Mouse (Mus musculus) heart, adult 11 months (tissue): ENCODE data around the gene Tnfsfm13.
"Not testable (repeated sequence)": the region's sequence is repeated elsewhere in the genome, so short reads cannot be mapped to it uniquely, and the experiment has no call there.

Experiments
- DNase-seq: peaks from one replicate; pipeline ENCODE4 v3.0.0; 2022

Gene Tnfsfm13

DNA sequence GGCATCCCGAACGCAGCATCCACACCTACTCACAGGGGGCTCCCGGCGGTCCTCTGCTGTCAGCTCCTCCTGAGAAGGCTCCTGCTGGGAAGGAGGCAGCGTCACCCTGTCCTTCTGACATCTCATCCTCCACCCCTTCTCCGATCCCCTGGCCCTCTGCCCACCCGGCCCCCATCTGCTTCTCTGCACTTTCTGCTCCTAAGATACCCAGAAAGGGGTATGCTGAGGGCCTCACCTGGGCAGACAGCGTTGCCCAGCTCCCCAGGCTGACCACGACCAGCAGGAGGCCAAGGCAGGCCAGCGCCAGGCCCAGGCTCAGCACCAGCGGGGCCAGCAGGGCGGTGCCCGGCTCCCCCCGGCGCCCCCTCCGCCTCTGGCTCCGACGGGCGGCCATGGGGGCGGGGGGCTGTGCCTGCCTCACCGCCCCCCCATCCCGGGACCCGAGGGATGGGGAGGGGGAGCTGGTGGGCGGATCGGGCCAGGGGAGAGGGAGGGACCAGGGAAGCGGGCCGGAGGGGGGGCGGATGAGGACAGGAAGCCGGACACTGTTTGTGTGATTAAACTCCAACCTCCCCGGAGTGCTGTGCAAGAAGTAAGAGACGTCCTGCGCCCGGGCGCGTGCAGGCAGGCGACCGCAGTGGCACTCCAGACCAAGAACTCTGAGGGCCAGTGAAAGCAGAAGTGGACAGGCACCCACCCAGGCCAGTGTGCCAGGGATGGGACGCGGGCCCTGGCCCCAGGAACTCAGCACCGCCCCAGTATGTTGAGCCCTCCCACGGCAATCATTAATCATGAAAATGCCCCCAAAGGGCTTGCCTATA, at the start of gene Tnfsfm13, which contains the start of gene Tnfsf12:
TSS of gene Tnfsfm13 (minus strand) at position 738 of the 821 bp plus-strand sequence.
TSS of gene Tnfsf12 (minus strand) at position 489 of the 821 bp plus-strand sequence.
- peak; percentile 99 for DNase-seq

DNA sequence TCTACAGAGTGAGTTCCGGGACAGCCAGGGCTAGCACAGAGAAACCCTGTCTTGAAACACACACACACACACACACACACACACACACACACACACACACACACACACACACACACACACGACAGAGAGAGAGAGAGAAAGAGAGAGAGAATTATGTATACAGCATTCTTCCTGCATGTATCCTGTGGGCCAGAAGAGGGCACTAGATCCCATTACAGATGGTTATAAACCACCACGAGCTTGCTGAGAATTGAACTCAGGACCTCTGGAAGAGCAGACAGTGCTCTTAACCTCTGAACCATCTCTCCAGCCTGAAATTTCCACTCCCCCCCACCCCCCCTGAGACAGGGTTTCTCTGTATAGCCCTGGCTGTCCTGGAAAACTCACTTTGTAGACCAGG, 35.5 kb upstream of the Tnfsfm13 start:
- not testable (repeated sequence) for DNase-seq

DNA sequence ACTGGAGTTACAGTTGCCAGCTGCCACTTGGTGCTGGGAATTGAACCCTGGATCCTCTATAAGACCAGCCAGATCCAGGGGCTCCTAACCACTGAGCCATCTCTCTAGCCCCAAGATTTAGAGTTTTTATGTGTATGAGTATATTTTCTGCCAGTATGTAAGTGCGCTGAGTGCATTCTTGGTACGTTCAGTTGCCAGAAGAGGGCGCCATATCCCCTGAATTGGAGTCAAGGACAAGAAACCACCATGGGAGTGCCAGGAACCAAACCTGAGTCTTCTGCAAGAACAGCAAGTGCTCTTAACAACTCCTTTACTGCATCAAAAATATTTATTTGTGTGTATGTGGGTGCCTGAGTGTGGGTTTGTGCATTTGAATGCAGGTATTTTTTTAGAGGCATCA, 33.2 kb upstream of the Tnfsfm13 start:
- DNase-seq = peak; percentile 93

DNA sequence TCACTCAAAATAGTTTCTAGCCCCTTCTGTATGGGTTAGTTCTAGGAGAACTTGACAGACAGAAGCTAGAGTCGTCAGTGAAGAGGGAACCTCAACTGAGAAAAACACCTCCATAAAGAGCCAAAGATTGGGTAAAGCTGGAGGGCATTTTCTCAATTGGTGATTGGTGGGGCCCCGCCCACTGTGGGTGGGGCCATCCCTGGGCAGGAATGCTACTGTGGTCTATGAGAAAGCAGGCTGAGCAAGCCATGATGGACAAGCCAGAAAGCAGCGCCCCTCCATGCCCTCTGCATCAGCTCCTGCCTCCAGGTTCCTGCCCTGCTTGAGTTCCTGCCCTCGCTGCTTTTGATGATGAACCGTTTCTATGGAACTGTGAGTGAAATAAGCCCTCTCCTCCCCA, 30.1 kb upstream of the Tnfsfm13 start:
- DNase-seq = no peak

DNA sequence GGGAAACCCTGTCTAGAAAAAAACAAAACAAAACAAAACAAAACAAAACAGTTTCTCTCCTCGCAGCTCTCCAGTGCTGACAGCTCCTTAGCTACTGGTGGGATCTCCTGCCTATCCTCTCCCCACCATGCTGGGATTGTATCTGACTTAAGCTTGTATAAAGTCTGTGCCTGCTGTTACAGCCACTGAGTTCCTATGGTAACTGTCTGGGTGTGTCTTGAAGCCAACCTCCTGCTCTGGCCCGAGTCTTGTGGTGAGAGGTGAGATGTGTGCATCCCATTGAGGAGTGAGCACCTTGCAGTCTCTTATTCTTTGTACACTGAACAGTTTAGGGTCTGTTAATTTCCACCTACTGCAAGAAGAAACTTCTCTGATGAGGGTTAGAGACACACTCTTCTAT, 27.2 kb upstream of the Tnfsfm13 start:
- DNase-seq = no peak

DNA sequence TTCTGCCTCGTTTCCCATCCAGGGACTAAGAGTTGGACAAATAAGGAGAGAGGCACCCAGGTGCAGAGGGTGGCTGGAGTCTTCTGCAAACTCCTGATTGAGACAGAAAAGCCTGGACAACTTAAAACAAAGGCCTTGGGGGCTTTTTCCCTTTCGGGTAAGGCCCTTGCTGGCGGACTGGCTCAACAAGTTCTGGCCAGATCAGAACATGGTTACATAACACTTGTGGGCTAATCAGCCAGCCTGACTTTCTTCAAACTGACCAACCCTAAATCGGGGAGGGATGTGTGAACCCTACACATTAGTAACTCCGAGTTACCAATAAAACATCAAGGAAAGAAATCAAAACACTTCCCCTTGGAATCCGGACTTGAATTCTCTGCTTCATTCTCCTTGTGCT, 25.0 kb upstream of the Tnfsfm13 start:
- DNase-seq = no peak

DNA sequence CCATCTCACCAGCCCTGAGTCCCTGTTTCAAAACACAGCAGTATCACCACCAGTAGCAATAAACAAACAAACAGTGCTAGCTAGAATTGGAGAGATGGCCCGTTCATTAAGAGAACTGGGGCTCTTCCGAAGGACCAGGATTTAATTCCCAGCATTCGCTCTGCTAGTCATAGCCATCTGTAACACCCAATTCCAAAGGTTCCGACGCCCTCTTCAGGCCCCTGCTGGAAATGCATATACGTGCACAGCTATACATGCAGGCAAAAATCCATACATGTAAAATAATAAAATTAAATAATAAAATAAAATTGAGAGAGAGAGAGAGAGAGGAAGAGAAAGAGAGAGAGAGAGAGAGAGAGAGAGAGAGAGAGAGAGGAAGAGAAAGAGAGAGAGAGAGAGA, 23.5 kb upstream of the Tnfsfm13 start:
- DNase-seq = no peak

DNA sequence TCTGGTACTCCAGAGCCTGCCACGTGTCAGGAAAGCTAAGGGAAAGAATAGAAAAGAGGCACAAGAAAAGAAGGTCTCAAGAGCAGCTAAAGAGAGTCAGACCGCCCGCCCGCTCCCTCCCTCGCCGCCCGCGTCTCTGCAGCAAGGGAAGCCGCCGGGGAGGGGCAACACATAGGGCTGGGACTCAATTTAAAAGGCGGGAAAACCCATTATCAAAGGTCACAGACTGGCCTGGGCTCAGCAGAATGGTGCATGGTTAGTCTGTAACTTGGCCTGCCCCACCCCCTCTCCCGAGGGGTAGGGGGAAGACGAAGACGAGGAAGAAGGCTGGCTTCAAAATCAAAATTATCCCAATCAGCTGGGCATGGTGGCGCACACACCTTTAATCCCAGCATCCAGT, 22.8 kb upstream of the Tnfsfm13 start:
- no peak for DNase-seq

DNA sequence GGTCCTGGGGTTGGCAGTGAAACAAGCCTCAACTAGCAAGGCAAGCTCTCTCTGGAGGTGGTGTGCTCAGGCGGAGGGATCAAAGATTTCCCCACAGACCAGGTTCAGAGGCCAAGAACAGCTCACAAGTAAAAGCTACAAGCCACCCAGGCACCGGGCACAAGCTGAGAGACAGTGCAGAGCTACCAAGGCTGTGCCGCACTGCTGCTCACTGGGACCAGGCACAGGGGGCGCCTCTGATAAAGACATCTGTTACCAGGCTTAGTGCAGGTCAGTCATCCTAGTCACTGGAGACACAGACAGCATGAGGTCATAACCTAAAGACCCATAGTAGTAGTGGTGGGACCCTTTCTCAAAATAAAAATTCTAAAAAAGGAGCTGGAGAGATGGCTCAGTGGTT, 21.1 kb upstream of the Tnfsfm13 start:
- DNase-seq = no peak

DNA sequence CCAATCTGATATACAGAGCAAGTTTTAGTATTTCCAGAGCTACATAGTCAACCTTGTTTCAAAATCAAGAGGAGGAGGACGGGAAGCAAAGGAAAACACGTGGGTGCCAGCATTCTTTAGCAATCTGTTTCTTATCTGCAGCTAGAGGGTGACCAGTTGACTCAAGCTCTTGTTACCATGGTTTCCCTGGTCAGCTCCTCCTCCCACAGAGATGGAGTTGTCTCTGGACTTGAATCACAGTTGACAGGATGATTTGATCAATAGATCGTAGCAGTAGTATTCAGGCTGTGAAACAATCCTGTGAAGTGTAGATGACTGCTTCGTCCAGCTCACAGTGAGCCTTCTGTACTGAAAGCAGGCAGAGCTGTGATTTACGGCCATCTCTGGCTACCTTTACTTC, 20.0 kb upstream of the Tnfsfm13 start:
- peak; percentile 90 for DNase-seq

DNA sequence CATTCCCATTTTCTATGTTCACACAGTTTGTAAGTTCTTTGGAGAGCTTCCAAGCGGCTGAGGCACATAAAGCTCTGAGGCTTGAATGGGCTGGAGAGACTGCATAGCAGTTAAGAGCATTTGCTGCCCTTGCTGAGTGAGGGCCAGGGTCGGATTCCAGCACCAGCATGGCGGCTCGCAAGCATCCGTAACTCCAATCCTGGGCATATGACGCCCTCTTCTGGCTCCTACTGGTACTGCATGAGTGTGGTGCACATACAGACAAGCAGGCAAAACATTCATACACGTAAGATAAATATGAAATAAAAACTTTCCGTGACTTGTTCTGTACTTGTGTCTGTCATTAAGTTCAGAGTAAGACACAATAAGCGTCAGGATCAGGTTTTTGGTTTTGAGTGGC, 19.6 kb upstream of the Tnfsfm13 start:
- peak; percentile 89 for DNase-seq

DNA sequence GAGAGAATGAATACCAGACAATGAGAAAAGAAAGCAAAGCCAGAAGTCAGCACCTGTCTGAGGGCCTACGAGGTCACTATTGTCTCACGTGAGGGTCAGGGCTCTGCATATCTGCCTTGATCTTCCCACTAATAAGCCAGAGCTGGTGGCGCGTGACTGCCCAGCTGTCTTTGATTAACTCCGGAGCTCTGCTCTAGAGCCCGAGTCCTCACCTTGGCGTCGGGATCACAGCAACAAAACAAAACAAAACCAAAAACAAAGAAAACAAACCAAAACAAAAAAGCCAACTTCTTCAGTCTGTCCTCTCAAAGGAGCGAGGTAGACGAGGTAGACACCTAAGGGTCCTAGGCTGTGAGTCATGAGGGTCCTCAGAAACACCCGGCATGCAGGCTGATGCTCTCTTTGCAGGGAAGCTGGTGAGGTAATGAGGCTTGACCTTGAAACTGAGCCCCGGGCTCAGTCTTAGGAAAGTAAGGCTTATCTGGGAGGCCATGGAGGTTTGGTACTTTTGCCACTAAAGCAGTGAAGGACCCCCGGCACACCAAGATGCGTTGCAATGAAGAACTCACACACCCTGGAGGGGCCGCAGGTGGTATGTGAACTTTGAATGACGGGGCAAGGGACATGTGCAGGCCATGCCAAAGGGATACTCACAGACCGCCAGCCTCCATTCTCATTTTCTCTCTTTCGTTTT, 18.9 kb upstream of the Tnfsfm13 start:
- peak; percentile 87 for DNase-seq

DNA sequence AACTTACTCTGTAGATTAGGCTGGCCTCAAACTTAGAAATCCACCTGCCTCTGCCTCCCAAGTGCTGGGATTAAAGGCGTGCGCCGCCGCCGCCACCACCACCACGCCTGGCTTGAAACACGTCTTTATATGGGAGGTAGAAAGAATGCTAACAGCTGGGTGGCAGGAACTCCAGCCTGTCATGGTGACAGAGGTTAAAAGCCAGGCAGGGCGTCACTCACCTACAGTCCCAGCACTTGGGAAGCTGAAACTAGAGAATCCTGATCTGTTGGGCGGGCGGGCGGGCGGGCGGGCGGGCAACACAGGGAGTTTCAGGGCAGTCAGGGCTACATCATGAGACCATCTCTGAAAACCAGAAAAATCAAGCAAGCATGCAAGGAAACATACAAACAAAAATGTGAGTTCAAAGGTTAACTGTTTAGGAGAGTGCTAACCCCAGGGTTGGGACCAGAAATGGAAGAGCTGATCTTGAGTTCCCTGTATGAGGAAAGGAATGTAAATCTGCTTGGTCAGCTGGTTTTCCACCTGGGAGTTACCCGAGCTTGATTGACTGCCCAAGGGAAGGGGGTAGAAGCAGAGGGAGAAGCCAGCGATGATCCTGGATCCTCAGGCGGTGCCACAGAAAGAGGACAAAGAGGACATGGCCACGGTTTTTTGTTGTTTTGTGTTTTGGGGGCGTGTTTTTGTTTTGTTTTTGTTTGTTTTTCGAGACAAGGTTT, 17.2 kb upstream of the Tnfsfm13 start:
- DNase-seq = no peak

DNA sequence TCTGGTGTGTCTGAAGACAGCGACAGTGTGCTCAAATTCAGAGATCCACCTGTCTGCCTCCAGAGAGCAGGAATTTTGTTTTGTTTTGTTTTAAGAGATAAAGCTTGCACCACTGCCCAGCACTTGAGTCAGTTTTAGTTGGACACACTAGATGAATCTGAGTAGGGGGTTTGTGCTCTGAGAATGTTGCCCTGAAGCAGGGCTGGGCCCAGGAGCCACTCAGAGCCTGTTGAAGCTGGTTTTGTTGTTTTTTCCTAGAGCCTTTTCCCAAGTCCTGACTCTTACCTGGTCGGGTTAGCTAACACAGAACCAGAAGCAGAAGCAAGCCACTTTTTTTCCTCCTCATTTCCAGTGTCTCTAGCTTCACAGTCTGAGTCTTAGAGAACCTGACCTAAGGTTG, 15.2 kb upstream of the Tnfsfm13 start:
- no peak for DNase-seq

DNA sequence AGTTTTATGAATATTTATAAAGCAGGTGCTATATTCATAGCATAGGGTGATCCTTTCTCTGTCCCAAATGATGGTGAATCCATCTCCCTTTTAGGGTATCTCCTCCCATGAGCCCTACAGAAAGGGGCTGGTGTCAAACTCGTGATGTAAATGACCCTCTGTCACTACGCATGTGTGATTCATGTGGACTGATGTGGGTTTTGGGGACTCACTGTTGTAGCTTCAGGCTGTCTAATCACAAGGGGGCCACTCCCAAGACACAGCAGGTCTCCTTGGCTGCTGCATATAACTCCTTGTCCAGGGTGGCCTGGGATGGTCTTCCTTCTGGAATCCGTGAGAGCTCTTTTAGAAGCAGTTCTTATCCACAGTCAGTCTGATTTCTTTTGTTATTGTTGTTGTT, 14.6 kb upstream of the Tnfsfm13 start:
- DNase-seq = no peak

DNA sequence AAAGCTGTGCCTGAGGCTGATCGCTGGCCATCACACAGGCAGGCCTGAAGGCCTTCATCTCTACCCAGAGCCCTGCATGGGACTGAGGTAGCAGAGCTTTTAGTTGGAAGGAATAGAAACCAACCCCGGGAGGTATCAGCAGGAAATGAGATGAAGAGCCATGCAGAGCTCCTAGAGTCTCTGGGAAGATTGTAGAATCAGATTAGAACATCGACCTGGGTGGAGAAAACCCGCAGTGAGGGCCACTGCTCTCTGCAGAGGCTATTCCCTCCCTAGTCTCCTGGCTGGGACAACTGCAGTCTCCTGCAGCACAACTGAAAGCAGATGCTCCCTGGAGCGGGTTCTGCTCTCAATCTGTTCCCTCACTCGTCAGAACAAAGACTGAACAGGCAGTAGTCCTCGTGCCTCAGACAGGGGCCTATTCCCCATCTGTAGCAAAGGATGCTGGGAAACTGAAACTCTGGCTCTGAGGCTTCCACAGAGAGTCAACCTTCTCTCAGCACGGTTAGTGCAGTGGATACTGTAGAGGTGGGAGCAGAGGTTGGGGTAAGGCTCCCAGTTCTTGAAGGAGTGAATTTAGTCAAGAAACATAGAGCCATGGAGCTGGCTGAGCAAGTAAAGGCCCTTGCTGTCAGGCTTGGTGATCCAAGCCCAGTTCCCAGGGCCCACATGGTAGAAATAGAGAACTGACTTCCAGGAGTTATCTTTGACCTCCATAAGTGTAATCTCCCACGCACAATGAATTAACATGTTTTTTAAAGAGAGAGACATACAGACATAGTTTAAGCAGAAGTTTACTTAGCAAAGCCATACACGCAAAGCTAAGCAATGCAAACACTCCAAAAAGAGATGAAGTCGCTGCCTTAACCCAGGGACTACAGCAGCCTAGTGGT, 13.9 kb upstream of the Tnfsfm13 start:
- no peak for DNase-seq

DNA sequence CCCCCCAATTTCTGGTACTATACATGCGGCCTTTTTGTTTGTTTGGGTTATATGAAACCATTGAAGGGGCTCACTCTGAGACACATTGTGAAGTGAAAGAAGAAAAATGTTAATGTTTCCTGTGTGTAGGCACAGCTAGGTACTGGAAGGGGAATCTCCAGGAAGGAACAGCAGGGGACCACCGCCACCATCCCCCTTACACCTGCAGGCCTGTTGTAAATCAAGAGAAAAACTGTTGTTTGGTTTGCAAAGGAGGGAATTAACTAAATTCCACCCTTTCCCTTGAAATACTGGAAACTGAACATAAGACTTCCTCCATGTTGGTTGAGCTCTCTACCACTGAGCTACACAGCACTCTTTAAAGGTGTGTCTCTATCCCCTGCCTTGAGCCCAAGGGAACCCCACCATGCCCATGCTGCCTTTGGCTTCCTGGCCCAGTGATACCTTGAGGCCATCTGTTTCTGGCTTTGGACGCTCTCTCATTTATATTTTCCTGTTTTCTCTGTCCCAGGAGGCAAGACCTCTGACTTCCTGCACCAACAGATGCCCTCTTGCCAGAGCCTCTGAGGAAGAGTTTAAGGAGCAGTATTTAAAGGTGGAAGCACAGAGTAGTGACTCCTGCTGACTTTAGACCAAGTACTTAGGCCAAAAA, 12.8 kb upstream of the Tnfsfm13 start:
- DNase-seq = no peak

DNA sequence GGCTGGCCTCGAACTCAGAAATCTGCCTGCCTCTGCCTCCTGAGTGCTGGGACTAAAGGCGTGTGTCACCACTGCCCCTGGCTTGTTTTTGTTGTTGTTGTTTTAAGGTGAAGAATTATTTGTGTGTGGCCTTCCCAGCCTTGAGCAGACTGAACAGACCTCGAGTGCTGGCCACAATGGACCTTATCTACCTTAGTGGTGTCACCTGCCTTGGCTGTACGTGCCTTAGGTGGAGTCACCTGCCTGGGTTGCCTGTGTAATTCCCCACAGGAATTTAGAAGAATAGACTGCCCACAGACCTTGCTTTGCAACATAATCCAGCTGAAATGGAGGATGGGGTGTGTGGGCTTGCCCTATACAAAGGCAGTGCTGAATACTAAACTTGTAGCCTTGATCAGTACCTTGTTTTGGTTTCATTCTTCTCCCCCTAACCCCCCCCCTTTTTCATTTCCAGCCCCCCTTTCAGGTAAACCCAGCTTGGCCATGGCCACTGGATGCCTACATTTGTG, 12.0 kb upstream of the Tnfsfm13 start:
- DNase-seq = no peak

DNA sequence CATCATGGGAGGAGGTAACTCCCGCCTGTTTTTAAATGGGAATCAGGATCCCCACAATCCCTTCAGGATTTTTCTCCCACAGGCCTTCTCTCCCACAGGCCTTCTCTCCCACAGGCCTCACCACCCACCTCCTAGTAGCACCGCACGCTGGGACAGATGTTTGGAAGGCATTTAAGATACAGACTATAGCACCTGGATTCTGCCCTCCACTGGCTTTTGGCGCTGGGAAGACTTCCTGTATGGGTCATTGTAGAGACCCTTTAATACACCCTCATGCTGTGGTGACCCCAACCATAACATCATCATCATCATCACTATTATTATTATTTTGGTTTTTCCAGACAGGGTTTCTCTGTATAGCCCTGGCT, 11.6 kb upstream of the Tnfsfm13 start:
- no peak for DNase-seq

DNA sequence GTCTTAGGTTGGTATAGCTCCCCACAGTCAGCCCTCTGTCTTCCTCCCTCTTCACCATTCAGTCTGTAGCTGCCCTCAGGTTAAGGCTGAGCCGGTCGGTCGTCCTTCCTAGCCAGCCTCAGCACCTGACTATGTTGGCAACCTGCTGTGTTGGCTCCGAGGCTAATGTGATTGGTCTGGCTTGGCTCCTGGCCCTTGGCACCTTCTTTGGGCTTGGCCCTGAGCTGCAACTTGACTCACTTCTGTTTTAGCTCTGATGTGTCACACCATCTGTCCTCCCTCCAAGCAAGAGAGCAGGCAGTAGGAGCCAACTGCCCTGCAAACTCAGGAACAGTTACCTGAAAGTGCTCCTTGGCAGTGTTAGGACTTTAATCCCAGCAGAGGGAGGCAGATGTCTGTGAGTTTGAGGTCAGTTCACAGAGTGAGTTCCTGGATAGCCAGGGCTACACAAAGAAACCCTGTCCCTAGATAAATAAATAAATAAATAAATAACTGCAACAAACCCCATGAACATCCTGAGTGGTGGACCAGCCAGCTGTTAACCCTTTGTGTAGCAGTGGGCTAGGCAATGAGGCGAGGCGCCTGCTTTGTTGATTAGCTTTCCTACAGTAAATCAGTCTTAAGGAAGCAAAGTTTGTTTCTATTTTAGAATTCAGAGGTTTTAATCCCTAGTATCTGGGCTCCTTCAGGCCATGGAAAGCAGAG, 11.0 kb upstream of the Tnfsfm13 start:
- peak; percentile 99 for DNase-seq

DNA sequence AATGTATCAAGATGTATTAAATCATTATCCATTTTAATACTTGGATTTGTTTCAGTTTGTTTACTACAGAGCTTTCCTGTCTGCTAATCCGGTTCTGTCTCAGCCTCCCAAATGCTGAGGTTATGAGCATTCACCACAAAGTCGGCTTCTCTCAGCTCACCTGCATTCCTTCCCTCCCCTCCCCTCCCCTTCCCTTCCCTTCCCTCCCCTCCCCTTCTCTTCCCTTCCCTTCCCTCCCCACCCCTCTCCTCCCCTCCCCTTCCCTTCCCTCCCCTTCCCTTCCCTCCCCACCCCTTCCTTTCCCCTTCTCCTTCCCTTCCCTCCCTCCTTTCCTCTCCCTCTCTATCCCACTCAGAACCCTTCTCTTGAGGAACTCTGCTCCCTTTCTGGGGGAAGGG, 8.7 kb upstream of the Tnfsfm13 start:
- no peak for DNase-seq
